Mouse (Mus musculus): ENCODE measurements around the gene Ptov1. TPM values are rescaled to one million over a fixed set of nuclear protein-coding genes. Genes with fewer than 3 reads are reported as not detected.

Gene Ptov1
- total and polyA plus RNA-seq, 3 experiments = 155 to 293 (median 172) TPM

- intact Hi-C loops (cut with DNase I) = no loop called here
- WGBS = 60% methylated on average over 1 of the region's 1 CpGs
- no peak overlapping the region for H3K4me3 ChIP-seq
- H3K27ac ChIP-seq = no peak overlapping the region
- H3K79me2 ChIP-seq (replicated peaks; ENCODE audit: control insufficient read depth, insufficient read depth, low read length) = no peaks in the 10 kb centered on the region
- H3K9ac ChIP-seq (ENCODE audit: low read depth, low read length) = no peak overlapping the region
- TF ChIP-seq CTCF (IDR thresholded peaks at IDR 0.05) (no peak), EP300 (IDR thresholded peaks at IDR 0.05; ENCODE audit: insufficient read depth, low read depth, low read length) (no peak)
- DNase-seq = no peak
- H3K27me3 ChIP-seq (ENCODE audit: control insufficient read depth, insufficient read depth, low read length) = no peaks in the 10 kb centered on the region
- no peaks in the 10 kb centered on the region for H3K36me3 ChIP-seq (ENCODE audit: control insufficient read depth, insufficient read depth, low read length)
- peaks cover 10% of the 10 kb centered on the region for H3K4me1 ChIP-seq (ENCODE audit: control insufficient read depth, insufficient read depth, low read length)
These were observed 34.1 kb downstream of the Ptov1 start for GRCm38 (mm10) chr7:44835373-44836015.

GRCm38 (mm10) chr7:44832763-44833162 lies 36.8 kb downstream of the Ptov1 start:
- H3K4me1 ChIP-seq (ENCODE audit: control insufficient read depth, insufficient read depth, low read length) = peaks cover 8% of the 10 kb centered on the region
- intact Hi-C loops (cut with DNase I) = no loop called here
- H3K79me2 ChIP-seq (replicated peaks; ENCODE audit: control insufficient read depth, insufficient read depth, low read length) = 0 out of 2 replicates have a peak, but pooled peaks cover under 1% of the 10 kb centered on the region
- no peak overlapping the region for H3K4me3 ChIP-seq
- WGBS = 62% methylated on average over 4 of the region's 4 CpGs
- DNase-seq = no peak
- H3K27ac ChIP-seq = no peak overlapping the region
- TF ChIP-seq CTCF (IDR thresholded peaks at IDR 0.05) (no peak), POLR2A (IDR thresholded peaks at IDR 0.05; ENCODE audit: insufficient read depth, low read depth, low read length) (no peak), EP300 (IDR thresholded peaks at IDR 0.05; ENCODE audit: insufficient read depth, low read depth, low read length) (no peak)
- no peaks in the 10 kb centered on the region for H3K27me3 ChIP-seq (ENCODE audit: control insufficient read depth, insufficient read depth, low read length)
- no peak overlapping the region for H3K9ac ChIP-seq (ENCODE audit: low read depth, low read length)
- H3K36me3 ChIP-seq (ENCODE audit: control insufficient read depth, insufficient read depth, low read length) = no peaks in the 10 kb centered on the region

- no peak for DNase-seq
These were observed 40.9 kb downstream of the Ptov1 start for GRCm38 (mm10) chr7:44828706-44829105.

GRCm38 (mm10) chr7:44826771-44827170 lies 42.8 kb downstream of the Ptov1 start:
- H3K36me3 ChIP-seq (ENCODE audit: control insufficient read depth, insufficient read depth, low read length) = no peaks in the 10 kb centered on the region
- H3K27ac ChIP-seq = no peak overlapping the region
- no peak overlapping the region for H3K9ac ChIP-seq (ENCODE audit: low read depth, low read length)
- H3K79me2 ChIP-seq (replicated peaks; ENCODE audit: control insufficient read depth, insufficient read depth, low read length) = peaks cover 1% of the 10 kb centered on the region
- no peaks in the 10 kb centered on the region for H3K27me3 ChIP-seq (ENCODE audit: control insufficient read depth, insufficient read depth, low read length)
- 77% methylated on average over 3 of the region's 3 CpGs for WGBS
- intact Hi-C loops (cut with DNase I) = no loop called here
- DNase-seq = no peak
- H3K4me3 ChIP-seq = no peak overlapping the region
- H3K4me1 ChIP-seq (ENCODE audit: control insufficient read depth, insufficient read depth, low read length) = peaks cover 5% of the 10 kb centered on the region; the same call in 1 of the 2 replicates
- TF ChIP-seq CTCF (IDR thresholded peaks at IDR 0.05) (no peak), EP300 (IDR thresholded peaks at IDR 0.05; ENCODE audit: insufficient read depth, low read depth, low read length) (no peak), POLR2A (IDR thresholded peaks at IDR 0.05; ENCODE audit: insufficient read depth, low read depth, low read length) (no peak)

More at GRCm38 (mm10) chr7:44828706-44829105, 40.9 kb downstream of the Ptov1 start:
- intact Hi-C loops (cut with DNase I) = no loop called here
- Histone ChIP-seq H3K9ac (ENCODE audit: low read depth, low read length) (no peak overlapping the region), H3K79me2 (replicated peaks; ENCODE audit: control insufficient read depth, insufficient read depth, low read length) (peaks cover 1% of the 10 kb centered on the region), H3K36me3 (ENCODE audit: control insufficient read depth, insufficient read depth, low read length) (no peaks in the 10 kb centered on the region), H3K4me3 (no peak overlapping the region), H3K4me1 (ENCODE audit: control insufficient read depth, insufficient read depth, low read length) (peaks cover 5% of the 10 kb centered on the region; the same call in 1 of the 2 replicates), H3K27me3 (ENCODE audit: control insufficient read depth, insufficient read depth, low read length) (no peaks in the 10 kb centered on the region), H3K27ac (no peak overlapping the region)
- TF ChIP-seq POLR2A (IDR thresholded peaks at IDR 0.05; ENCODE audit: insufficient read depth, low read depth, low read length) = no peak
- TF ChIP-seq CTCF (IDR thresholded peaks at IDR 0.05) = no peak
- TF ChIP-seq EP300 (IDR thresholded peaks at IDR 0.05; ENCODE audit: insufficient read depth, low read depth, low read length) = no peak
- WGBS = 59% methylated on average over 5 of the region's 5 CpGs

- peak; percentile 78 to 81 for DNase-seq
- no peak overlapping the region for H3K9ac ChIP-seq (ENCODE audit: low read depth, low read length)
These were observed 44.7 kb downstream of the Ptov1 start for GRCm38 (mm10) chr7:44824872-44825271.

GRCm38 (mm10) chr7:44823409-44823808 lies 46.2 kb downstream of the Ptov1 start:
- Histone ChIP-seq H3K4me3 (no peak overlapping the region), H3K79me2 (replicated peaks; ENCODE audit: control insufficient read depth, insufficient read depth, low read length) (peaks cover 5% of the 10 kb centered on the region), H3K36me3 (ENCODE audit: control insufficient read depth, insufficient read depth, low read length) (peaks cover 3% of the 10 kb centered on the region; the same call in 1 of the 2 replicates), H3K27me3 (ENCODE audit: control insufficient read depth, insufficient read depth, low read length) (no peaks in the 10 kb centered on the region), H3K27ac (no peak overlapping the region), H3K4me1 (ENCODE audit: control insufficient read depth, insufficient read depth, low read length) (peaks cover 15% of the 10 kb centered on the region), H3K9ac (ENCODE audit: low read depth, low read length) (no peak overlapping the region)
- WGBS = 31% methylated on average over 7 of the region's 7 CpGs
- intact Hi-C loops (cut with DNase I) = loop anchor here (5.0 kb wide), 1 partner anchor 171 kb away; no protein-coding TSS in a partner anchor
- DNase-seq = peak in 1 of 2 experiments; percentile 12
- no peak for TF ChIP-seq EP300 (IDR thresholded peaks at IDR 0.05; ENCODE audit: insufficient read depth, low read depth, low read length)
- no peak for TF ChIP-seq POLR2A (IDR thresholded peaks at IDR 0.05; ENCODE audit: insufficient read depth, low read depth, low read length)
- peak; percentile 23; the same call in 1 of the 2 replicates for TF ChIP-seq CTCF (IDR thresholded peaks at IDR 0.05)

More at GRCm38 (mm10) chr7:44824872-44825271, 44.7 kb downstream of the Ptov1 start:
- Histone ChIP-seq H3K4me1 (ENCODE audit: control insufficient read depth, insufficient read depth, low read length) (peaks cover 10% of the 10 kb centered on the region), H3K79me2 (replicated peaks; ENCODE audit: control insufficient read depth, insufficient read depth, low read length) (peaks cover 3% of the 10 kb centered on the region), H3K4me3 (no peak overlapping the region), H3K36me3 (ENCODE audit: control insufficient read depth, insufficient read depth, low read length) (peaks cover 2% of the 10 kb centered on the region; the same call in 1 of the 2 replicates), H3K27ac (no peak overlapping the region), H3K27me3 (ENCODE audit: control insufficient read depth, insufficient read depth, low read length) (no peaks in the 10 kb centered on the region)
- 13% methylated on average over 3 of the region's 3 CpGs for WGBS
- no peak for TF ChIP-seq POLR2A (IDR thresholded peaks at IDR 0.05; ENCODE audit: insufficient read depth, low read depth, low read length)
- TF ChIP-seq EP300 (IDR thresholded peaks at IDR 0.05; ENCODE audit: insufficient read depth, low read depth, low read length) = peak; percentile 75; the same call in 1 of the 2 replicates
- intact Hi-C loops (cut with DNase I) = loop anchor here (1.0 to 5.0 kb wide), 3 partner anchors 76 to 173 kb away; partner anchors contain the start of gene Vrk3

Measured in heart, adult 2 months (tissue).